Mouse (Mus musculus): ENCODE data around the gene Zfp322a.

- TF ChIP-seq POLR2A (IDR thresholded peaks at IDR 0.05; ENCODE audit: insufficient read depth, low read length) (no peak), CTCF (IDR thresholded peaks at IDR 0.05; ENCODE audit: low read depth, low read length) (peak; percentile 36)
These were observed 42.6 kb upstream of the Zfp322a start for GRCm38 (mm10) chr13:23411311-23412210.

All from ES-Bruce4 (cell line).